Mouse (Mus musculus) intestine, embryonic 16.5 days (tissue): ENCODE results near the gene Gab1. TPM values are rescaled to one million over a fixed set of nuclear protein-coding genes. Genes with fewer than 3 reads are reported as not detected.
A peak's percentile ranks its signal among the peaks of the same experiment; 100 is the strongest.
"Not testable (repeated sequence)": the region's sequence is repeated elsewhere in the genome, so short reads cannot be mapped to it uniquely, and the experiment has no call there.

Experiments
- ATAC-seq: fragments of 200-750 bp; cut with Nextera tagmentation; 2 replicates; pipeline ENCODE4 v1.8.0; 2017; ENCODE audit warnings: moderate TSS enrichment, moderate library complexity
- H3K27ac ChIP-seq: fragments of 300-500 bp; sonication (generic); 2 replicates; pipeline ENCODE4 v1.5.1; 2014; ENCODE audit warnings: mild to moderate bottlenecking, low read length
- H3K27me3 ChIP-seq: fragments of 300-500 bp; sonication (generic); replicated peaks from 2 replicates; pipeline ENCODE4 v1.6.1; 2014; ENCODE audit warnings: low read length, control low read depth, mixed read lengths; ENCODE audit not compliant: control insufficient read depth, insufficient read depth
- H3K36me3 ChIP-seq: fragments of 300-500 bp; sonication (generic); 2 replicates; pipeline ENCODE4 v1.6.1; 2014; ENCODE audit warnings: low read length, control low read depth; ENCODE audit not compliant: control insufficient read depth, insufficient read depth
- H3K4me1 ChIP-seq: fragments of 300-500 bp; sonication (generic); 2 replicates; pipeline ENCODE4 v1.6.1; 2014; ENCODE audit warnings: low read length, control low read depth, mixed read lengths; ENCODE audit not compliant: control insufficient read depth, insufficient read depth
- H3K4me2 ChIP-seq: fragments of 300-500 bp; sonication (generic); 2 replicates; pipeline ENCODE4 v1.6.1; 2014; ENCODE audit warnings: low read depth, low read length, control low read depth
- H3K4me3 ChIP-seq: fragments of 300-500 bp; sonication (generic); 2 replicates; pipeline ENCODE4 v1.5.1; 2014; ENCODE audit warnings: mild to moderate bottlenecking, low read length
- H3K9ac ChIP-seq: fragments of 300-500 bp; sonication (generic); 2 replicates; pipeline ENCODE4 v1.6.1; 2014; ENCODE audit warnings: low read depth, low read length
- H3K9me3 ChIP-seq: fragments of 300-500 bp; sonication (generic); 2 replicates; pipeline ENCODE4 v1.6.1; 2016; ENCODE audit warnings: low read length, control low read depth; ENCODE audit not compliant: control insufficient read depth
- WGBS: fragments of 180-500 bp; shearing (Covaris S2); extraction: QIAGEN DNeasy Blood & Tissue Kit; methylation state at CpG from one replicate; pipeline ENCODE4 v1.1.7; 2014; 5-methylcytosine and 5-hydroxymethylcytosine counted together
- polyA plus RNA-seq: library from polyadenylated mRNA; unstranded; fragments of >200 nt; fragmentation: Nextera tagmentation; extraction: Ambion mirVana; gene quantifications from 2 replicates; pipeline ENCODE4 v1.2.1, GENCODE M21; 2015

Gab1 gene
- polyA plus RNA-seq, 1 experiment from 2014 or later, result 9.0 TPM

GRCm38 (mm10) chr8:80768451-80768850, 111.9 kb downstream of the Gab1 start:
- Histone ChIP-seq H3K4me1 (no peaks in the 10 kb centered on the region), H3K27ac (no peak overlapping the region), H3K36me3 (peaks cover 20% of the 10 kb centered on the region), H3K9me3 (no peaks in the 10 kb centered on the region), H3K4me2 (no peak overlapping the region), H3K27me3 (no peaks in the 10 kb centered on the region), H3K4me3 (no peak overlapping the region), H3K9ac (no peak overlapping the region)
- WGBS, result 72% methylated on average over 6 of the region's 6 CpGs
- peak; percentile 93 for ATAC-seq

- Histone ChIP-seq H3K27ac (no peak overlapping the region), H3K4me3 (no peak overlapping the region), H3K9me3 (no peaks in the 10 kb centered on the region), H3K36me3 (no peaks in the 10 kb centered on the region), H3K9ac (no peak overlapping the region), H3K27me3 (no peaks in the 10 kb centered on the region), H3K4me1 (no peaks in the 10 kb centered on the region), H3K4me2 (no peak overlapping the region)
- ATAC-seq, result peak; percentile 61
- WGBS, result 26% methylated on average over 9 of the region's 9 CpGs
Measured at GRCm38 (mm10) chr8:80753017-80753715, 127.2 kb downstream of the Gab1 start.

- H3K9me3 ChIP-seq, result no peaks in the 10 kb centered on the region
- 58% methylated on average over 7 of the region's 7 CpGs for WGBS
Measured at GRCm38 (mm10) chr8:80752429-80752828, 127.9 kb downstream of the Gab1 start.

GRCm38 (mm10) chr8:80749091-80749490, 131.2 kb downstream of the Gab1 start:
- Histone ChIP-seq H3K9ac (no peak overlapping the region), H3K27me3 (no peaks in the 10 kb centered on the region), H3K4me3 (no peak overlapping the region), H3K36me3 (no peaks in the 10 kb centered on the region), H3K4me2 (no peak overlapping the region), H3K9me3 (no peaks in the 10 kb centered on the region), H3K27ac (no peak overlapping the region), H3K4me1 (no peaks in the 10 kb centered on the region)
- ATAC-seq, result no peak
- 94% methylated on average over 4 of the region's 4 CpGs for WGBS

More at GRCm38 (mm10) chr8:80752429-80752828, 127.9 kb downstream of the Gab1 start:
- Histone ChIP-seq H3K27ac (no peak overlapping the region), H3K27me3 (no peaks in the 10 kb centered on the region), H3K36me3 (no peaks in the 10 kb centered on the region), H3K4me3 (no peak overlapping the region), H3K9ac (no peak overlapping the region), H3K4me1 (no peaks in the 10 kb centered on the region), H3K4me2 (no peak overlapping the region)
- ATAC-seq, result no peak

- WGBS, result 15% methylated on average over 14 of the region's 14 CpGs
- Histone ChIP-seq H3K27me3 (no peaks in the 10 kb centered on the region), H3K27ac (peak overlapping the region; percentile 93), H3K36me3 (peaks cover 3% of the 10 kb centered on the region), H3K4me3 (peak overlapping the region; percentile 51), H3K4me2 (peak overlapping the region; percentile 74), H3K4me1 (peaks cover 7% of the 10 kb centered on the region), H3K9me3 (no peaks in the 10 kb centered on the region), H3K9ac (peak overlapping the region; percentile 72)
- ATAC-seq, result peak; percentile 58
Measured at GRCm38 (mm10) chr8:80739932-80740331, 140.4 kb downstream of the Gab1 start.

- H3K4me2 ChIP-seq, result peak within 1 kb of the TSS; percentile 74
- H3K27ac ChIP-seq, result peak within 1 kb of the TSS; percentile 98
- peak within 1 kb of the TSS; percentile 79 for H3K4me3 ChIP-seq
- ATAC-seq, result peak; percentile 99
- peak within 1 kb of the TSS; percentile 94 for H3K9ac ChIP-seq
- not testable (repeated sequence) for H3K36me3 ChIP-seq, H3K4me1 ChIP-seq, H3K9me3 ChIP-seq, H3K27me3 ChIP-seq
- WGBS, result 2% methylated on average over 73 of the region's 91 CpGs
Measured at GRCm38 (mm10) chr8:80739155-80739924, 141.0 kb downstream of the Gab1 start, which contains the start of gene Smarca5. TSS of gene Smarca5 (minus strand) at chr8:80739497.

GRCm38 (mm10) chr8:80738388-80739154, 141.7 kb downstream of the Gab1 start:
- H3K9ac ChIP-seq, result peak overlapping the region; percentile 94
- peaks cover 7% of the 10 kb centered on the region for H3K4me1 ChIP-seq
- WGBS, result under 1% methylated on average over 68 of the region's 84 CpGs
- ATAC-seq, result peak; percentile 67
- no peaks in the 10 kb centered on the region for H3K9me3 ChIP-seq
- no peaks in the 10 kb centered on the region for H3K27me3 ChIP-seq
- peaks cover 3% of the 10 kb centered on the region for H3K36me3 ChIP-seq
- H3K27ac ChIP-seq, result peak overlapping the region; percentile 98
- peak overlapping the region; percentile 68 for H3K4me2 ChIP-seq
- peak overlapping the region; percentile 79 for H3K4me3 ChIP-seq

GRCm38 (mm10) chr8:80738046-80738387, 142.3 kb downstream of the Gab1 start:
- peaks cover 3% of the 10 kb centered on the region for H3K36me3 ChIP-seq
- ATAC-seq, result no peak
- peaks cover 7% of the 10 kb centered on the region for H3K4me1 ChIP-seq
- no peaks in the 10 kb centered on the region for H3K9me3 ChIP-seq
- H3K4me2 ChIP-seq, result peak overlapping the region; percentile 68
- 2% methylated on average over 5 of the region's 5 CpGs for WGBS
- H3K4me3 ChIP-seq, result peak overlapping the region; percentile 79
- H3K27ac ChIP-seq, result peak overlapping the region; percentile 98
- H3K27me3 ChIP-seq, result no peaks in the 10 kb centered on the region
- peak overlapping the region; percentile 94 for H3K9ac ChIP-seq

GRCm38 (mm10) chr8:80732326-80732725, 148.0 kb downstream of the Gab1 start:
- Histone ChIP-seq H3K4me2 (no peak overlapping the region), H3K9me3 (no peaks in the 10 kb centered on the region), H3K4me1 (no peaks in the 10 kb centered on the region), H3K27ac (no peak overlapping the region), H3K9ac (no peak overlapping the region), H3K4me3 (no peak overlapping the region), H3K27me3 (no peaks in the 10 kb centered on the region), H3K36me3 (peaks cover 8% of the 10 kb centered on the region)
- no peak for ATAC-seq
